Mouse (Mus musculus): ENCODE data around the gene 9130213A22Rik. TPM values are rescaled to one million over a fixed set of nuclear protein-coding genes. Genes with fewer than 3 reads are reported as not detected.

Gene 9130213A22Rik
- total RNA-seq, 2 experiments from 2014 or later = not detected

- intact Hi-C loops (cut with DNase I) = no loop called here
- peak; percentile 87 to 95 for DNase-seq
Observed at GRCm38 (mm10) chr11:69110319-69111046, 11.9 kb downstream of the 9130213A22Rik start.

GRCm38 (mm10) chr11:69109032-69109900, 13.1 kb downstream of the 9130213A22Rik start:
- intact Hi-C loops (cut with DNase I) = no loop called here
- DNase-seq = no peak

GRCm38 (mm10) chr11:69108223-69108622, 14.2 kb downstream of the 9130213A22Rik start:
- DNase-seq = no peak
- intact Hi-C loops (cut with DNase I) = no loop called here

- intact Hi-C loops (cut with DNase I) = no loop called here
Observed at GRCm38 (mm10) chr11:69107676-69108075, 14.7 kb downstream of the 9130213A22Rik start.

GRCm38 (mm10) chr11:69106842-69107241, 15.5 kb downstream of the 9130213A22Rik start:
- intact Hi-C loops (cut with DNase I) = no loop called here

More at GRCm38 (mm10) chr11:69107676-69108075, 14.7 kb downstream of the 9130213A22Rik start:
- no peak for DNase-seq

GRCm38 (mm10) chr11:69106299-69106698, 16.1 kb downstream of the 9130213A22Rik start:
- DNase-seq = no peak
- intact Hi-C loops (cut with DNase I) = no loop called here

More at GRCm38 (mm10) chr11:69106842-69107241, 15.5 kb downstream of the 9130213A22Rik start:
- no peak for DNase-seq

- intact Hi-C loops (cut with DNase I) = no loop called here
- no peak for DNase-seq
Observed at GRCm38 (mm10) chr11:69105796-69106195, 16.6 kb downstream of the 9130213A22Rik start.

GRCm38 (mm10) chr11:69105227-69105626, 17.2 kb downstream of the 9130213A22Rik start:
- no peak for DNase-seq
- intact Hi-C loops (cut with DNase I) = no loop called here

- intact Hi-C loops (cut with DNase I) = no loop called here
- no peak for DNase-seq
Observed at GRCm38 (mm10) chr11:69104487-69104886, 17.9 kb downstream of the 9130213A22Rik start.

GRCm38 (mm10) chr11:69103531-69104435, 18.6 kb downstream of the 9130213A22Rik start:
- intact Hi-C loops (cut with DNase I) = no loop called here
- no peak for DNase-seq

- intact Hi-C loops (cut with DNase I) = no loop called here
- no peak for DNase-seq
Observed at GRCm38 (mm10) chr11:69103121-69103520, 19.3 kb downstream of the 9130213A22Rik start.

GRCm38 (mm10) chr11:69102403-69102725, 20.0 kb downstream of the 9130213A22Rik start:
- DNase-seq = no peak
- intact Hi-C loops (cut with DNase I) = no loop called here

GRCm38 (mm10) chr11:69101604-69102402, 20.6 kb downstream of the 9130213A22Rik start:
- intact Hi-C loops (cut with DNase I) = no loop called here
- no peak for DNase-seq

- intact Hi-C loops (cut with DNase I) = no loop called here
- no peak for DNase-seq
Observed at GRCm38 (mm10) chr11:69100639-69101360, 21.6 kb downstream of the 9130213A22Rik start.

GRCm38 (mm10) chr11:69099915-69100345, 22.5 kb downstream of the 9130213A22Rik start:
- intact Hi-C loops (cut with DNase I) = loop anchor here (10.0 kb wide), 2 partner anchors 315 to 885 kb away; partner anchors contain the start of genes Ctdnep1, Elp5 and Kdm6b

GRCm38 (mm10) chr11:69099177-69099914, 23.0 kb downstream of the 9130213A22Rik start:
- intact Hi-C loops (cut with DNase I) = loop anchor here (10.0 kb wide), 2 partner anchors 315 to 885 kb away; partner anchors contain the start of genes Ctdnep1, Elp5 and Kdm6b
- peak; percentile 79 to 94 for DNase-seq

More at GRCm38 (mm10) chr11:69099915-69100345, 22.5 kb downstream of the 9130213A22Rik start:
- peak; percentile 86 to 93 for DNase-seq

- intact Hi-C loops (cut with DNase I) = loop anchor here (10.0 kb wide), 2 partner anchors 316 to 886 kb away; partner anchors contain the start of genes Ctdnep1, Elp5 and Kdm6b
- peak; percentile 97 to 99 for DNase-seq
Observed at GRCm38 (mm10) chr11:69098762-69099091, 23.7 kb downstream of the 9130213A22Rik start.

Data from gastrocnemius, postnatal 36 days (tissue).